Mouse (Mus musculus) thymus, postnatal 10 days (tissue): ENCODE results near the gene Fbxo44.
"Not testable (repeated sequence)": the region's sequence is repeated elsewhere in the genome, so short reads cannot be mapped to it uniquely, and the experiment has no call there.

Experiments
- DNase-seq, 2 experiments: peaks; one replicate each; pipeline ENCODE4 v3.0.0; 2021; ENCODE audit warnings: low spot score in 2 of 2

The Fbxo44 gene

GRCm38 (mm10) chr4:148160436-148161390, at the start of gene Fbxo44, which contains the start of gene Fbxo2:
Fbxo44 (minus strand) TSS chr4:148160482.
Fbxo2 (plus strand) TSS chr4:148160621.
- DNase-seq: no peak

GRCm38 (mm10) chr4:148204873-148205232, 44.6 kb upstream of the Fbxo44 start:
- DNase-seq: no peak

GRCm38 (mm10) chr4:148204061-148204872, 44.0 kb upstream of the Fbxo44 start:
- DNase-seq: no peak

- DNase-seq: no peak
These were observed 43.3 kb upstream of the Fbxo44 start for GRCm38 (mm10) chr4:148203557-148203956.

- no peak for DNase-seq
These were observed 38.4 kb upstream of the Fbxo44 start for GRCm38 (mm10) chr4:148198721-148199120.

- no peak for DNase-seq
These were observed 34.1 kb upstream of the Fbxo44 start for GRCm38 (mm10) chr4:148194400-148194799.

- DNase-seq: no peak
These were observed 32.5 kb upstream of the Fbxo44 start for GRCm38 (mm10) chr4:148192707-148193245.

GRCm38 (mm10) chr4:148188767-148189166, 28.5 kb upstream of the Fbxo44 start:
- DNase-seq: not testable (repeated sequence)

- DNase-seq: no peak
These were observed 25.5 kb upstream of the Fbxo44 start for GRCm38 (mm10) chr4:148185819-148186218.

- DNase-seq: no peak
These were observed 24.3 kb upstream of the Fbxo44 start for GRCm38 (mm10) chr4:148184564-148184963.

GRCm38 (mm10) chr4:148182363-148182762, 22.1 kb upstream of the Fbxo44 start:
- no peak for DNase-seq

GRCm38 (mm10) chr4:148181483-148181882, 21.2 kb upstream of the Fbxo44 start:
- DNase-seq: no peak

GRCm38 (mm10) chr4:148177716-148178115, 17.4 kb upstream of the Fbxo44 start:
- no peak for DNase-seq

- not testable (repeated sequence) for DNase-seq
These were observed 16.3 kb upstream of the Fbxo44 start for GRCm38 (mm10) chr4:148176603-148177002.

- no peak for DNase-seq
These were observed 14.2 kb upstream of the Fbxo44 start for GRCm38 (mm10) chr4:148174495-148174862.

GRCm38 (mm10) chr4:148173811-148174494, 13.7 kb upstream of the Fbxo44 start:
- DNase-seq: no peak

- no peak for DNase-seq
These were observed 11.0 kb upstream of the Fbxo44 start for GRCm38 (mm10) chr4:148171261-148171660.

- DNase-seq: peak in 1 of 2 experiments; percentile 61
These were observed 10.6 kb upstream of the Fbxo44 start for GRCm38 (mm10) chr4:148170842-148171241.

- DNase-seq: no peak
These were observed 9.3 kb upstream of the Fbxo44 start for GRCm38 (mm10) chr4:148169586-148169985.

GRCm38 (mm10) chr4:148168287-148168686, 8.0 kb upstream of the Fbxo44 start:
- peak; percentile 28 to 72 for DNase-seq

- DNase-seq: peak; percentile 48 to 76
These were observed 6.7 kb upstream of the Fbxo44 start for GRCm38 (mm10) chr4:148166986-148167385.

- no peak for DNase-seq
These were observed 6.1 kb upstream of the Fbxo44 start for GRCm38 (mm10) chr4:148166431-148166830.
